Mouse (Mus musculus): ENCODE measurements around the gene Unc93b1. TPM values are rescaled to one million over a fixed set of nuclear protein-coding genes. Genes with fewer than 3 reads are reported as not detected.

Gene Unc93b1
- 5.9 and 7.1 TPM in 2 replicates for polyA plus RNA-seq (2014; fragmentation: Nextera tagmentation; extraction: Ambion mirVana)

DNA sequence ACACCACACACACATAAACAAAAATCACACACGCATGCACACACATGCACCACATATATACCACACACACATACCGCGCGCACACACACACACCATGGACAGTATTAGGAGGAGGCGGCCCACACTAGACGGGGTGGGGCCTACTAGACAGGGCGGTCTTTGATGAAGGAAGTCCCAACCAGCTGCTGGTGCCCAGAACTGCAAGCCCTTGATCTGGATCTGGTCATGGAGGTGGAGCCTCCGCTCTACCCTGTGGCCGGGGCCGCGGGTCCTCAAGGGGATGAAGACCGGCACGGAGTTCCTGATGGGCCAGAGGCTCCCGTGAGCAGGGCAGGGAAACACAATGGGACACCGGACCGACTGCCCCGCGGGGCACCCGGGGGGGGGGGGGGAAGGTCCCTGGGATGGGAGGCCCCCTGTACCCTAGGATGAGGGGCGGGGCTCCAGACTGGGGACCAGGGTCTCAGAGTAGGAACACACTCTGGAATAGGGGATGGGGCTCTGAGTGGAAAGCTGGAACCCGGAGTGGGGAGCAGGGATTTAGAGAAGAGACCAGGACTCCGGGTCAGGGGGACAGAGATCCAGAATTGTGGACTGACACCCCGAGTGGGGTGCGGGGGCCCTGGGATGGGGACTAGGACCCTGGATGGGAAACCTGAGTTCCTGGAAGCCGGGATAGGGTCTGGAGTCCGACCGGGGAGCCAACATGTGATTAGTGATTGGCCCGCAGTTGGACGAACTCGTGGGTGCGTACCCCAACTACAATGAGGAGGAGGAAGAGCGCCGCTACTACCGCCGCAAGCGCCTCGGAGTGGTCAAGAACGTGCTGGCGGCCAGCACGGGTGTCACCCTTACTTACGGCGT is at the start of gene Unc93b1:
TSS of gene Unc93b1 (plus strand) at position 155 of the 864 bp plus-strand sequence.
- peak; percentile 81 for ATAC-seq (ENCODE audit: low FRiP score)
- peak; percentile 88 for DNase-seq (ENCODE audit: low spot score, missing footprints)
- Histone ChIP-seq H3K36me3 (ENCODE audit: control insufficient read depth, insufficient read depth, low read length) (no peaks in the 10 kb centered on the region), H3K27me3 (ENCODE audit: control insufficient read depth, insufficient read depth, low read length) (no peaks in the 10 kb centered on the region; the same call in 1 of the 2 replicates), H3K4me3 (ENCODE audit: low read depth, low read length) (peak within 1 kb of the TSS; percentile 35), H3K4me2 (peak within 1 kb of the TSS; percentile 67), H3K4me1 (ENCODE audit: control insufficient read depth, insufficient read depth, low read length) (peaks cover 8% of the 10 kb centered on the region), H3K9me3 (ENCODE audit: control insufficient read depth, low read length) (no peaks in the 10 kb centered on the region), H3K9ac (ENCODE audit: low read length) (peak within 1 kb of the TSS; percentile 48), H3K27ac (ENCODE audit: low read depth, low read length) (no peak within 1 kb of the TSS)
- 6% methylated on average over 42 of the region's 42 CpGs for WGBS

DNA sequence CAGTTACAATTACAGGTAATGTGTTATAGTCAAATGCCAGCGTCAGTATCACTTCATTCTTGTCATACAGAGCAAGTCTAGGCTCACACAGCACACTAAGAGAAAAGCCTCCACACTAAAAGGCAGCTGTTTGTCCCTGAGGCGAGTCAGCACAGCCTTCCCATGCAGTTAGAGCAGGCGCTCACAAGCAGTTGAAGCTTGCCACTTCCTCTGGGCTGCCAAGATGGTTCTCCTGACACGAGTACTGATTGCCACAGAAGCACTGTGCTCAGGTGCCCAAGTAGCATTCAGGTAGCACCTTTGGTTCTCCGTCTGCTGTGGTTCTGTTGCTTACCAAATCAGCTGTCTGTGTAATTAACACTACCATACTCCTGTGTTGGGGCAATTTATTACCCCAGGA is 45.9 kb upstream of the Unc93b1 start:
- H3K36me3 ChIP-seq (ENCODE audit: control insufficient read depth, insufficient read depth, low read length): peaks cover 21% of the 10 kb centered on the region

DNA sequence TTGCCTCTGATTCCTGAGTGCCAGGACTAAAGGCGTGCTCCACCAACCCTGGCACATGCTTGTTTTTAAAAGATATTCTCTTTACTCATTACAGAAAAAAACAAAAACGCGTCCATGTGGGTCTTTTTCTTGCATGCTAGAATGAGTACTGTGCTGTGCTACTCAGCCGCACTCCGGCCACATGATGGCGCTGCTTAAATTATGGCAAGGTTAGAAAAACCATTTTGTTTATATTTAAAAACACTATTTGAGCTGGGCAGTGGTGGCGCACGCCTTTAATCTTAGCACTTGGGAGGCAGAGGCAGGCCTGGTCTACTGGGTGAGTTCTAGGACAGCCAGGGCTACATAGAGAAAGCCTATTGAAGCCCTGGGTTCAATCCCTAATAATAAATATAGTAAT is 44.8 kb upstream of the Unc93b1 start:
- no peak overlapping the region for H3K27ac ChIP-seq (ENCODE audit: low read depth, low read length)
- H3K4me3 ChIP-seq (ENCODE audit: low read depth, low read length): no peak overlapping the region
- H3K36me3 ChIP-seq (ENCODE audit: control insufficient read depth, insufficient read depth, low read length): peaks cover 23% of the 10 kb centered on the region
- no peak overlapping the region for H3K9ac ChIP-seq (ENCODE audit: low read length)
- no peak overlapping the region for H3K4me2 ChIP-seq
- H3K4me1 ChIP-seq (ENCODE audit: control insufficient read depth, insufficient read depth, low read length): peaks cover 3% of the 10 kb centered on the region
- no peak for ATAC-seq (ENCODE audit: low FRiP score)
- no peaks in the 10 kb centered on the region for H3K9me3 ChIP-seq (ENCODE audit: control insufficient read depth, low read length)
- no peak for DNase-seq (ENCODE audit: low spot score, missing footprints)
- no peaks in the 10 kb centered on the region for H3K27me3 ChIP-seq (ENCODE audit: control insufficient read depth, insufficient read depth, low read length)
- WGBS: 89% methylated on average over 8 of the region's 8 CpGs

More for the DNA sequence above, 45.9 kb upstream of the Unc93b1 start:
- Histone ChIP-seq H3K9ac (ENCODE audit: low read length) (no peak overlapping the region), H3K4me3 (ENCODE audit: low read depth, low read length) (no peak overlapping the region), H3K27ac (ENCODE audit: low read depth, low read length) (no peak overlapping the region), H3K4me1 (ENCODE audit: control insufficient read depth, insufficient read depth, low read length) (no peaks in the 10 kb centered on the region), H3K9me3 (ENCODE audit: control insufficient read depth, low read length) (no peaks in the 10 kb centered on the region), H3K4me2 (no peak overlapping the region), H3K27me3 (ENCODE audit: control insufficient read depth, insufficient read depth, low read length) (no peaks in the 10 kb centered on the region)
- WGBS: 94% methylated on average over 5 of the region's 5 CpGs
- DNase-seq (ENCODE audit: low spot score, missing footprints): no peak
- ATAC-seq (ENCODE audit: low FRiP score): no peak

DNA sequence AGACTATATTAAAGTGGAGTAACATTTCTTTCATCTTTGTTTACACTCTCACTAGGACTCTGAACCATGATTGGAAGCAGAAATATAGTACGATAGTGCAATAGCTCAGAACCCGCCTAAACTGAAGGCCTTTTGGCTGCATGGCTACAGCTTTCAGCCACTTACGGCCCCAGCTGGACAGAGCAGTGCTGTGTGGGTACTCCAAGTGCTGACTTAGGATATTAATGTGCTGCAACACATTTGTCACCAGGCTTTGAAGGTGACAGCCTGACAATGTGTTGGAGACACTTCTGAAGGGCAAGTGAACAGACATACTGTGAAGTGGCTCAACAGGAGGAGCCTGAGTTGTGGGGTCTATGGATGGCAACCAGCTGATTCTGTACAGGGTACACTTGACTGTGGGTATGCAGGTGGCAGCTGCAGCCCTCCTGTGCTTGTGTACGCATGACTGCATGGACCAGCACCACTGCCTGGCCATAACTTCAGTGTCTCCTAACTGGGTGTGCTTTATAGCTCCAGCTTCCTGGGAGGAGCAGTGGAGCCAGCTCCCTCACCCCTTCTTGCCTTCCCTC is 41.4 kb upstream of the Unc93b1 start:
- WGBS: 91% methylated on average over 4 of the region's 4 CpGs
- no peak for ATAC-seq (ENCODE audit: low FRiP score)
- Histone ChIP-seq H3K27me3 (ENCODE audit: control insufficient read depth, insufficient read depth, low read length) (no peaks in the 10 kb centered on the region), H3K27ac (ENCODE audit: low read depth, low read length) (no peak overlapping the region), H3K4me1 (ENCODE audit: control insufficient read depth, insufficient read depth, low read length) (peaks cover 8% of the 10 kb centered on the region), H3K9ac (ENCODE audit: low read length) (no peak overlapping the region), H3K36me3 (ENCODE audit: control insufficient read depth, insufficient read depth, low read length) (peaks cover 23% of the 10 kb centered on the region), H3K4me2 (no peak overlapping the region), H3K9me3 (ENCODE audit: control insufficient read depth, low read length) (no peaks in the 10 kb centered on the region), H3K4me3 (ENCODE audit: low read depth, low read length) (no peak overlapping the region)
- DNase-seq (ENCODE audit: low spot score, missing footprints): no peak

DNA sequence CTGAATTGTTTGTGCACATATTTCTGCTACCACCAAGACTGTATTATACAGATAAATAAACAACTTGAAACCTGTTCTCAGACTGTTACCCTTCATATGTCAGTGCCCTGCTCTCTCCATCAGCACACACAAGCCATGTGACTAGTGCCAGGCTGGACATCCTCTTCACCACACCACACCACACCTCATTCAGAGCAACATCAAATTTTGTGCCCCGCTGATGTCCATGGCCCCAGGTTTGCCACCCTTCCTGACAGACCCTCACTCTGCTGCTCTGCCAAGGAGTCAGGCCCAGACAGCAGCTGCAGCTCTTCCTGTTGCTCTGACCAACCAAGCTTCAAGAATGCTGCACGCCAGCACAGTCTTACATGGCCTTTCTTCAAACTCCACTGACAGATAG is 40.7 kb upstream of the Unc93b1 start:
- Histone ChIP-seq H3K4me2 (no peak overlapping the region), H3K27ac (ENCODE audit: low read depth, low read length) (no peak overlapping the region), H3K9ac (ENCODE audit: low read length) (no peak overlapping the region), H3K4me1 (ENCODE audit: control insufficient read depth, insufficient read depth, low read length) (peaks cover 8% of the 10 kb centered on the region), H3K36me3 (ENCODE audit: control insufficient read depth, insufficient read depth, low read length) (peaks cover 23% of the 10 kb centered on the region), H3K9me3 (ENCODE audit: control insufficient read depth, low read length) (no peaks in the 10 kb centered on the region), H3K27me3 (ENCODE audit: control insufficient read depth, insufficient read depth, low read length) (no peaks in the 10 kb centered on the region), H3K4me3 (ENCODE audit: low read depth, low read length) (no peak overlapping the region)
- WGBS: 72% methylated on average over 2 of the region's 2 CpGs
- DNase-seq (ENCODE audit: low spot score, missing footprints) (no peak), ATAC-seq (ENCODE audit: low FRiP score) (no peak)

DNA sequence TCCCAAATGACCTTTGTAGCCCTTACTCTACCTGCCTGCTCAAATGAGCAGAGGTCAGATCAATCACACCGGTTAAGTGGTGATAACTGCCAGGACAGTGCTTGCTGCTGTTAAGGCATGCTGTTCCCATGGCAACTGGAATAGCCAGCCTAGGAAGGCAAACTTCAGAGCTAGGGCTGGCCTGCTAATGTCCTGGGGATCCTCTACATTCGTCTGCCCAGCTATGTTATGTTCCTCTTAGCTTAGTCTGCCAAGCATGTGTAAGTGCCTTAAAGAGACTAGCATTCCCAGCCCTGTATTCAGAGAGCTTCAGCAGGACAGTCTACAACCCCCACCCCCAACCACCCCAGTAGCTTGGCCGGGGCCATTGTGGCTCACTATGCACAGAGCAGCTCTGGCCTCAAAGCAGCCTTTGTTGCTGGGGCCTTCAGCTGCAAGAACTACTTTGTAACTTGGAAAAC is 39.8 kb upstream of the Unc93b1 start:
- H3K9me3 ChIP-seq (ENCODE audit: control insufficient read depth, low read length): no peaks in the 10 kb centered on the region
- DNase-seq (ENCODE audit: low spot score, missing footprints) (peak; percentile 89), ATAC-seq (ENCODE audit: low FRiP score) (peak; percentile 82)
- H3K4me2 ChIP-seq: no peak overlapping the region
- H3K36me3 ChIP-seq (ENCODE audit: control insufficient read depth, insufficient read depth, low read length): peaks cover 23% of the 10 kb centered on the region
- WGBS: 16% methylated on average over 3 of the region's 3 CpGs
- H3K9ac ChIP-seq (ENCODE audit: low read length): peak overlapping the region; percentile 20; the same call in 1 of the 2 replicates
- H3K27me3 ChIP-seq (ENCODE audit: control insufficient read depth, insufficient read depth, low read length): no peaks in the 10 kb centered on the region
- H3K4me1 ChIP-seq (ENCODE audit: control insufficient read depth, insufficient read depth, low read length): peaks cover 8% of the 10 kb centered on the region
- H3K4me3 ChIP-seq (ENCODE audit: low read depth, low read length): no peak overlapping the region
- H3K27ac ChIP-seq (ENCODE audit: low read depth, low read length): peak overlapping the region; percentile 41

DNA sequence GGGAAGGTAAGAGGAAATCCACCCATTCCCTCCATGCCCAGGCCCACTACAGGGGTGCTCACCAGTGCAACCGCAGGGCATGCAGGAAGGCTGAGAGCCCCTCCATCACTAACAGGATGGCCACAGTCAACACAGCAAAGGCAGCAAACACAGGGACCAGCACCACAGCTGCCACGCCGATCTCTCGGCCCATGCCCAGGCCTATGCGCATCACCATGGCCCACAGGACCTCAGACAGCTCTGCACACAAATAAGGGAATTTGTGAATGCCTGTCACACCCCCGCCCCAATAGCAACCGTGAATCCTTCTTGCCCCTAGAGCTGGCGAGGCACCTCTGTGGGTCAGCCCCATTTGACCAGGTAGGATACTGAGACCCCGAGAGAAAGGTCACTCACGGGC is 38.8 kb upstream of the Unc93b1 start:
- 0 out of 2 replicates have a peak, but pooled peaks have one; percentile 14 for ATAC-seq (ENCODE audit: low FRiP score)
- no peak for DNase-seq (ENCODE audit: low spot score, missing footprints)

DNA sequence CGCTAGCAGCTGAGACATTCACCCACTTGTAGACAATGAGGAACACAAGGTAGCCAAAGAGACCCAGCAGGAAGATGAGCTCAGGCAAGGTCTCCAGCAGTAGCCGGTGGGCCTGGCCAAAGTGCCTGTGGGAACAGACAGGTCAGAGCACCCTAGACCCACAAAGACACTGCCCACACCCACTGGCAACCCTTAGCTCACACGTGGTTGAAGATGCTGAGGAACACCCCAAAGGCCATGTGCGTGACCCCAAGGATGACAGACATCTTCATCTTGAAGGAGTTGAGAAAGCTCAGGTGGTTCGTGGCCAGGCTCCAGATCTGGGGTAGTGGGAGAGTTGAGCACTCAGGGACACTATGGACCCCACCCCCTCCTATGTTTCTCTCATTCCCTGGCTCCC is 37.4 kb upstream of the Unc93b1 start:
- no peak for ATAC-seq (ENCODE audit: low FRiP score)
- Histone ChIP-seq H3K36me3 (ENCODE audit: control insufficient read depth, insufficient read depth, low read length) (peaks cover 15% of the 10 kb centered on the region), H3K27ac (ENCODE audit: low read depth, low read length) (no peak overlapping the region), H3K9ac (ENCODE audit: low read length) (no peak overlapping the region), H3K4me1 (ENCODE audit: control insufficient read depth, insufficient read depth, low read length) (peaks cover 8% of the 10 kb centered on the region), H3K27me3 (ENCODE audit: control insufficient read depth, insufficient read depth, low read length) (no peaks in the 10 kb centered on the region), H3K4me3 (ENCODE audit: low read depth, low read length) (no peak overlapping the region), H3K4me2 (no peak overlapping the region), H3K9me3 (ENCODE audit: control insufficient read depth, low read length) (no peaks in the 10 kb centered on the region)
- DNase-seq (ENCODE audit: low spot score, missing footprints): no peak
- 90% methylated on average over 5 of the region's 5 CpGs for WGBS

More for the DNA sequence above, 38.8 kb upstream of the Unc93b1 start:
- no peak overlapping the region for H3K4me2 ChIP-seq
- H3K4me1 ChIP-seq (ENCODE audit: control insufficient read depth, insufficient read depth, low read length): peaks cover 8% of the 10 kb centered on the region
- peaks cover 20% of the 10 kb centered on the region for H3K36me3 ChIP-seq (ENCODE audit: control insufficient read depth, insufficient read depth, low read length)
- H3K9me3 ChIP-seq (ENCODE audit: control insufficient read depth, low read length): no peaks in the 10 kb centered on the region
- WGBS: 94% methylated on average over 10 of the region's 10 CpGs
- H3K27ac ChIP-seq (ENCODE audit: low read depth, low read length): no peak overlapping the region; the same call in 1 of the 2 replicates
- no peaks in the 10 kb centered on the region for H3K27me3 ChIP-seq (ENCODE audit: control insufficient read depth, insufficient read depth, low read length)
- H3K9ac ChIP-seq (ENCODE audit: low read length): no peak overlapping the region
- no peak overlapping the region for H3K4me3 ChIP-seq (ENCODE audit: low read depth, low read length)

DNA sequence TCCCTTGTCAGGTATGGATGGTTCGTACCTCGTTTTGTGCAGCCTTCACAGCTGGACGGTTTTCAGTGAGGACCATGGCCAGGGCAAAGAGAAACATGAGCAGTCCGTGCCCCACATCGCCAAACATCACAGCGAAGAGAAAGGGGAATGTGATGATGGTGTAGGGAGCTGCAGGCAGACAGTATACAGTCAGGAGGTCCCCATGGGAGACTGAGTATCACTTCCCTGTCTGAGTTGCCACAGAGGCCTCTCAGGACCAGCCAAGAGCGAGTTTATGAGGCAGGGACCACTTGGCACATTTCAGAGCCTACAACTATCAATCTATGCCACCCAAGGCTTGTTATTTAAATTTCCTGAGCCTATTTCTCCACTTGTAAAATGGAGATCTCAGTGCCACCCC is 36.0 kb upstream of the Unc93b1 start:
- DNase-seq (ENCODE audit: low spot score, missing footprints) (no peak), ATAC-seq (ENCODE audit: low FRiP score) (no peak)
- Histone ChIP-seq H3K4me3 (ENCODE audit: low read depth, low read length) (no peak overlapping the region), H3K4me1 (ENCODE audit: control insufficient read depth, insufficient read depth, low read length) (peaks cover 11% of the 10 kb centered on the region), H3K9me3 (ENCODE audit: control insufficient read depth, low read length) (no peaks in the 10 kb centered on the region), H3K36me3 (ENCODE audit: control insufficient read depth, insufficient read depth, low read length) (peaks cover 4% of the 10 kb centered on the region; the same call in 1 of the 2 replicates), H3K9ac (ENCODE audit: low read length) (no peak overlapping the region), H3K27me3 (ENCODE audit: control insufficient read depth, insufficient read depth, low read length) (no peaks in the 10 kb centered on the region), H3K27ac (ENCODE audit: low read depth, low read length) (no peak overlapping the region), H3K4me2 (no peak overlapping the region)
- WGBS: 90% methylated on average over 7 of the region's 7 CpGs
